Mouse (Mus musculus): ENCODE results near the gene N4bp2l2. TPM values are rescaled to one million over a fixed set of nuclear protein-coding genes. Genes with fewer than 3 reads are reported as not detected.

N4bp2l2 gene
- polyA plus RNA-seq, 1 experiment from 2014 or later: 41.5 TPM

GRCm38 (mm10) chr5:150592904-150593755 is 72.9 kb downstream of the N4bp2l2 start:
- peak overlapping the region; percentile 44 for H3K27ac ChIP-seq
- H3K4me1 ChIP-seq: peaks cover 15% of the 10 kb centered on the region
- H3K27me3 ChIP-seq (replicated peaks): no peaks in the 10 kb centered on the region
- H3K36me3 ChIP-seq: no peaks in the 10 kb centered on the region
- peak; percentile 71; the same call in 1 of the 2 replicates for ATAC-seq (ENCODE audit: insufficient read depth, low FRiP score, low read depth)
- H3K4me3 ChIP-seq (replicated peaks): peak overlapping the region; percentile 91
- peak overlapping the region; percentile 65 for H3K9ac ChIP-seq
- no peaks in the 10 kb centered on the region for H3K9me3 ChIP-seq
- H3K4me2 ChIP-seq: peak overlapping the region; percentile 99
- WGBS: 12% methylated on average over 40 of the region's 40 CpGs

DNA sequence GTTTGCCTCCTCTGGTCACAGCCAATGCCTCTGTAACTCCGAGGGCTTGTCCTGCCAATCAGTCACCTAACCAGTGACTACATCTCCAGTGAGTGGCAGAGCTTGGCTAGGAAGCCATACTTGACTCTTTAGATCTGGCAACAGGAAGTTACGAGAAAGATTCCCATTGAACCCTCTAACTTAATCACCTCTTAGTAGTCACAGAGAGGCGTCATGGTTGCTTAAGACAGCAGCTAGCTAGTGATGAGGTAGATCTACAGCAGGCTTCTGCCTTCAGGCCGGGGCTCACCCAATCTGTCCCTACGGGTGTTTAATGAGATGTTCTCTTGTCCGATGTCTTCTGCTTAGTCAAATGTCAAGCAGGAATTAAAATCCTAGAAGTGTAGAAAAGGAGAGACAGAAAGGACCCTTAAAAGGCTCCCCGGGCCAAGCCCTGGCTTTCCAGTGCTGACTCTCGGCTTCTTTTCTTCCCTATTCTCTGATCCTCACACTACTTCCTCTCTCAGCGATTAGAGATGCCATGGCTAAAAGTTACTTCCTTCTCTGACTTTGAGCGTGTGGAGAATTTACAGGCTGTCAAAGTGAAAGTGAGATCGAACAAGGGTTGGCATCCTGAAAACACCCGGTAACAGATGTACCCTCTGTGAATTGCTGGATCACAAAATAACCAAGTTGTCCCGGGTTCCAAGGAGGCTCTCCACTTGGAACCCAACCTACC is 73.6 kb downstream of the N4bp2l2 start:
- ATAC-seq (ENCODE audit: insufficient read depth, low FRiP score, low read depth): no peak
- Histone ChIP-seq H3K4me2 (peak overlapping the region; percentile 99), H3K27me3 (replicated peaks) (no peaks in the 10 kb centered on the region), H3K27ac (0 out of 2 replicates have a peak overlapping the region, but pooled peaks have one; percentile 44), H3K9me3 (no peaks in the 10 kb centered on the region), H3K4me1 (peaks cover 15% of the 10 kb centered on the region), H3K36me3 (no peaks in the 10 kb centered on the region), H3K9ac (no peak overlapping the region), H3K4me3 (replicated peaks) (peak overlapping the region; percentile 91; the same call in 1 of the 2 replicates)
- WGBS: 76% methylated on average over 13 of the region's 13 CpGs

- Histone ChIP-seq H3K9ac (no peak overlapping the region), H3K27me3 (replicated peaks) (no peaks in the 10 kb centered on the region), H3K4me2 (no peak overlapping the region), H3K4me1 (peaks cover 14% of the 10 kb centered on the region), H3K4me3 (replicated peaks) (no peak overlapping the region), H3K9me3 (no peaks in the 10 kb centered on the region), H3K27ac (no peak overlapping the region), H3K36me3 (no peaks in the 10 kb centered on the region)
- ATAC-seq (ENCODE audit: insufficient read depth, low FRiP score, low read depth): no peak
- 69% methylated on average over 2 of the region's 2 CpGs for WGBS
Measured at GRCm38 (mm10) chr5:150589945-150590344, 76.0 kb downstream of the N4bp2l2 start.

- no peaks in the 10 kb centered on the region for H3K27me3 ChIP-seq (replicated peaks)
- no peaks in the 10 kb centered on the region for H3K4me1 ChIP-seq
- H3K4me3 ChIP-seq (replicated peaks): no peak overlapping the region
- H3K4me2 ChIP-seq: no peak overlapping the region
- ATAC-seq (ENCODE audit: insufficient read depth, low FRiP score, low read depth): no peak; the same call in 1 of the 2 replicates
- H3K27ac ChIP-seq: no peak overlapping the region
- H3K9me3 ChIP-seq: no peaks in the 10 kb centered on the region
- H3K36me3 ChIP-seq: no peaks in the 10 kb centered on the region
- H3K9ac ChIP-seq: no peak overlapping the region
- 37% methylated on average over 6 of the region's 6 CpGs for WGBS
Measured at GRCm38 (mm10) chr5:150584337-150584729, 81.7 kb downstream of the N4bp2l2 start.

GRCm38 (mm10) chr5:150583622-150584336 is 82.2 kb downstream of the N4bp2l2 start:
- Histone ChIP-seq H3K4me3 (replicated peaks) (no peak overlapping the region), H3K36me3 (no peaks in the 10 kb centered on the region), H3K9ac (no peak overlapping the region), H3K4me2 (no peak overlapping the region), H3K9me3 (no peaks in the 10 kb centered on the region), H3K4me1 (no peaks in the 10 kb centered on the region), H3K27ac (no peak overlapping the region), H3K27me3 (replicated peaks) (no peaks in the 10 kb centered on the region)
- whole genome bisulfite sequencing: 62% methylated on average over 5 of the region's 5 CpGs
- ATAC-seq (ENCODE audit: insufficient read depth, low FRiP score, low read depth): no peak

DNA sequence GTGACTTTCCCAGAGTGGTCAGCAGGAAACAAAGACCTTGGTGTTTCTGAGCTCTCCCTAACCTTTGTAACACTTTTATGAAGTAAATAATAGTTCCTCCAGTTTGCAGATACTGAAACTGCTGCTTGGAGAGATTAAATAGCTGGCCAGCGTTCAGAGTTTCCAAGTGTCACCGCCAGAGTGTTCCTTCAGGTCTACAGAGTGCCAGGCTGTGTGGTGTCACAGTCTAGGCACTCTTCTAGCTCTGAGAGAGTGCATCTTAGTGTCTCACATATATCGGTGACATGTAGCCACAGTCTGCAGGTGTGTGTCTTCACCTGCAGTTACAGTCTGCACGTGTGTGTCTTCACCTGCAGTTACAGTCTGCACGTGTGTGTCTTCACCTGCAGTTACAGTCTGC is 82.8 kb downstream of the N4bp2l2 start:
- Histone ChIP-seq H3K9me3 (no peaks in the 10 kb centered on the region), H3K27me3 (replicated peaks) (no peaks in the 10 kb centered on the region), H3K27ac (no peak overlapping the region), H3K4me3 (replicated peaks) (no peak overlapping the region), H3K36me3 (no peaks in the 10 kb centered on the region), H3K9ac (no peak overlapping the region), H3K4me2 (no peak overlapping the region), H3K4me1 (no peaks in the 10 kb centered on the region)
- WGBS: 72% methylated on average over 5 of the region's 5 CpGs
- no peak for ATAC-seq (ENCODE audit: insufficient read depth, low FRiP score, low read depth)

- Histone ChIP-seq H3K4me3 (replicated peaks) (no peak overlapping the region), H3K4me2 (no peak overlapping the region), H3K9me3 (no peaks in the 10 kb centered on the region), H3K9ac (no peak overlapping the region), H3K27ac (no peak overlapping the region), H3K27me3 (replicated peaks) (no peaks in the 10 kb centered on the region), H3K36me3 (no peaks in the 10 kb centered on the region), H3K4me1 (no peaks in the 10 kb centered on the region)
- WGBS: 70% methylated on average over 6 of the region's 6 CpGs
- no peak for ATAC-seq (ENCODE audit: insufficient read depth, low FRiP score, low read depth)
Measured at GRCm38 (mm10) chr5:150581180-150581579, 84.8 kb downstream of the N4bp2l2 start.

DNA sequence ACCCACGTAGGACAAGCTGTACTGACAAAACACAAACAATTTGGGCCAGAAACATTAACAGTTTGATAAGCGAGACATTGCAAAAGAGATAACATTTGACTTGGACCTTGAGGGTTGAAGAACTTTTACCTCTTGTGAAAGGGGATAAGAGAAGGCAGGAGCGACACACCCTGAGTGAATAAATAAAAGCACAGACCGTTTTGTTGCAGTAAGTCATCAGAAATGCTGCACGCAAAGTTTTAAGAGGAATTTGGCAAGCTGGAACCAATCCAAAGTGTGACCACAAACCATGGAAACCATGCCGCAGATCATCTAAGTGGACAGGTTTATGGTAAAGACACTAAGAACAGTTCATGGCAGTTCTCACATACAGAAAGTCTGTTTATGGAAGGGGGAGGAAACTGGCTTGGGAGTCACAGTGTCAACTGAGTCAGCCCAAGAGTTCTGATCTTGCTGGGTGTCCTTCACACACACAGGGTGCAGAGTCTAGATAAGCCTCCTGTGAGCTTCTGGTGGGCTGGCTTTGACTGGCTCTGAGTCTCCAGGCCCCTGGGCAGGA is 87.3 kb downstream of the N4bp2l2 start:
- 39% methylated on average over 6 of the region's 6 CpGs for WGBS
- H3K9ac ChIP-seq: no peak overlapping the region
- H3K4me1 ChIP-seq: no peaks in the 10 kb centered on the region
- no peaks in the 10 kb centered on the region for H3K27me3 ChIP-seq (replicated peaks)
- no peaks in the 10 kb centered on the region for H3K36me3 ChIP-seq
- ATAC-seq (ENCODE audit: insufficient read depth, low FRiP score, low read depth): peak; percentile 86
- H3K4me2 ChIP-seq: no peak overlapping the region
- H3K4me3 ChIP-seq (replicated peaks): no peak overlapping the region
- H3K9me3 ChIP-seq: no peaks in the 10 kb centered on the region
- H3K27ac ChIP-seq: no peak overlapping the region

GRCm38 (mm10) chr5:150576832-150577231 is 89.2 kb downstream of the N4bp2l2 start:
- no peak overlapping the region for H3K27ac ChIP-seq
- no peak overlapping the region for H3K4me2 ChIP-seq
- H3K27me3 ChIP-seq (replicated peaks): no peaks in the 10 kb centered on the region
- H3K4me1 ChIP-seq: no peaks in the 10 kb centered on the region
- H3K4me3 ChIP-seq (replicated peaks): no peak overlapping the region
- WGBS: 82% methylated on average over 11 of the region's 11 CpGs
- H3K9me3 ChIP-seq: no peaks in the 10 kb centered on the region
- H3K36me3 ChIP-seq: no peaks in the 10 kb centered on the region
- ATAC-seq (ENCODE audit: insufficient read depth, low FRiP score, low read depth): no peak
- no peak overlapping the region for H3K9ac ChIP-seq

GRCm38 (mm10) chr5:150574885-150575284 is 91.1 kb downstream of the N4bp2l2 start:
- ATAC-seq (ENCODE audit: insufficient read depth, low FRiP score, low read depth): no peak
- Histone ChIP-seq H3K9me3 (no peaks in the 10 kb centered on the region), H3K9ac (no peak overlapping the region), H3K4me3 (replicated peaks) (no peak overlapping the region), H3K4me2 (no peak overlapping the region), H3K27me3 (replicated peaks) (no peaks in the 10 kb centered on the region), H3K36me3 (no peaks in the 10 kb centered on the region), H3K27ac (peak overlapping the region; percentile 66; the same call in 1 of the 2 replicates), H3K4me1 (no peaks in the 10 kb centered on the region)
- 57% methylated on average over 5 of the region's 5 CpGs for WGBS

- 55% methylated on average over 3 of the region's 3 CpGs for WGBS
- peak overlapping the region; percentile 66; the same call in 1 of the 2 replicates for H3K27ac ChIP-seq
- H3K9ac ChIP-seq: no peak overlapping the region
- peak; percentile 40; the same call in 1 of the 2 replicates for ATAC-seq (ENCODE audit: insufficient read depth, low FRiP score, low read depth)
- no peaks in the 10 kb centered on the region for H3K4me1 ChIP-seq
- H3K36me3 ChIP-seq: no peaks in the 10 kb centered on the region
- H3K9me3 ChIP-seq: no peaks in the 10 kb centered on the region
- no peak overlapping the region for H3K4me3 ChIP-seq (replicated peaks)
- H3K4me2 ChIP-seq: no peak overlapping the region
- H3K27me3 ChIP-seq (replicated peaks): no peaks in the 10 kb centered on the region
Measured at GRCm38 (mm10) chr5:150574403-150574802, 91.6 kb downstream of the N4bp2l2 start.
